Mouse (Mus musculus) lung, postnatal 0 days (tissue): ENCODE results near the gene Large1.

Experiments
- CTCF ChIP-seq: IDR thresholded peaks from 2 replicates; pipeline ENCODE4 v1.5.1; 2016; ENCODE audit warnings: antibody characterized with exemption, mild to moderate bottlenecking
- EP300 ChIP-seq: IDR thresholded peaks from 2 replicates; pipeline ENCODE4 v1.6.1; 2016; ENCODE audit warnings: antibody characterized with exemption, mild to moderate bottlenecking, control low read depth

GRCm38 (mm10) chr8:73312714-73313607 is 40.4 kb downstream of the Large1 start:
- no peak for TF ChIP-seq CTCF
- TF ChIP-seq EP300 = no peak
